Mouse (Mus musculus) spleen, adult 18-20 months (tissue): ENCODE results near the gene Ephb2.

ENCODE experiments used
- DNase-seq, 2 experiments: peaks; one replicate each; pipeline ENCODE4 v3.0.0; 2022; ENCODE audit warnings: mixed read lengths in 2 of 2

Gene Ephb2

GRCm38 (mm10) chr4:136835621-136836386 lies at the start of gene Ephb2:
TSS of gene Ephb2 (minus strand) at chr4:136835988.
- DNase-seq, result peak in 1 of 2 experiments; percentile 51

GRCm38 (mm10) chr4:136878601-136879000 lies 42.8 kb upstream of the Ephb2 start:
- DNase-seq, result no peak

GRCm38 (mm10) chr4:136878171-136878570 lies 42.4 kb upstream of the Ephb2 start:
- DNase-seq, result no peak

- DNase-seq, result peak in 1 of 2 experiments; percentile 9
These were observed 41.2 kb upstream of the Ephb2 start for GRCm38 (mm10) chr4:136876971-136877370.

- no peak for DNase-seq
These were observed 39.2 kb upstream of the Ephb2 start for GRCm38 (mm10) chr4:136875012-136875411.

GRCm38 (mm10) chr4:136868371-136868770 lies 32.6 kb upstream of the Ephb2 start:
- no peak for DNase-seq

- DNase-seq, result no peak
These were observed 32.0 kb upstream of the Ephb2 start for GRCm38 (mm10) chr4:136867690-136868345.

- DNase-seq, result no peak
These were observed 29.7 kb upstream of the Ephb2 start for GRCm38 (mm10) chr4:136865531-136865930.

GRCm38 (mm10) chr4:136864751-136865470 lies 29.1 kb upstream of the Ephb2 start:
- no peak for DNase-seq

- DNase-seq, result no peak
These were observed 27.7 kb upstream of the Ephb2 start for GRCm38 (mm10) chr4:136863517-136863916.

- DNase-seq, result no peak
These were observed 26.6 kb upstream of the Ephb2 start for GRCm38 (mm10) chr4:136862411-136862810.

GRCm38 (mm10) chr4:136861806-136862205 lies 26.0 kb upstream of the Ephb2 start:
- no peak for DNase-seq

- no peak for DNase-seq
These were observed 24.2 kb upstream of the Ephb2 start for GRCm38 (mm10) chr4:136860022-136860421.

GRCm38 (mm10) chr4:136855081-136855480 lies 19.3 kb upstream of the Ephb2 start:
- DNase-seq, result no peak

- DNase-seq, result no peak
These were observed 17.2 kb upstream of the Ephb2 start for GRCm38 (mm10) chr4:136852989-136853388.

GRCm38 (mm10) chr4:136852119-136852518 lies 16.3 kb upstream of the Ephb2 start:
- DNase-seq, result no peak

GRCm38 (mm10) chr4:136848565-136848964 lies 12.8 kb upstream of the Ephb2 start:
- no peak for DNase-seq

GRCm38 (mm10) chr4:136847166-136847565 lies 11.4 kb upstream of the Ephb2 start:
- DNase-seq, result no peak

GRCm38 (mm10) chr4:136842802-136843201 lies 7.0 kb upstream of the Ephb2 start:
- no peak for DNase-seq

- no peak for DNase-seq
These were observed 6.2 kb upstream of the Ephb2 start for GRCm38 (mm10) chr4:136842033-136842432.

- peak in 1 of 2 experiments; percentile 60 for DNase-seq
These were observed 5.3 kb upstream of the Ephb2 start for GRCm38 (mm10) chr4:136841056-136841455.

- DNase-seq, result no peak
These were observed 2.7 kb upstream of the Ephb2 start for GRCm38 (mm10) chr4:136838462-136838861.

- DNase-seq, result no peak
These were observed 2.2 kb upstream of the Ephb2 start for GRCm38 (mm10) chr4:136838026-136838425.
